Mouse (Mus musculus) embryonic facial prominence, embryonic 14.5 days (tissue): ENCODE measurements around the gene Zfp57. TPM values are rescaled to one million over a fixed set of nuclear protein-coding genes. Genes with fewer than 3 reads are reported as not detected.

Experiments used
- ATAC-seq: fragments of 200-750 bp; cut with Nextera tagmentation; 2 replicates; pipeline ENCODE4 v1.8.0; 2017; ENCODE audit warnings: low read depth, moderate number of reproducible peaks, moderate TSS enrichment
- DNase-seq: peaks from one replicate; pipeline ENCODE4 v3.0.0-alpha.2; 2015; ENCODE audit warnings: low spot score
- H3K27ac ChIP-seq: fragments of 300-500 bp; sonication (generic); replicated peaks from 2 replicates; pipeline ENCODE4 v1.5.1; 2014; ENCODE audit warnings: low read depth, mild to moderate bottlenecking, low read length, moderate library complexity
- H3K27me3 ChIP-seq: fragments of 300-500 bp; sonication (generic); replicated peaks from 2 replicates; pipeline ENCODE4 v1.6.1; 2014; ENCODE audit warnings: low read length; ENCODE audit not compliant: control insufficient read depth, insufficient read depth
- H3K36me3 ChIP-seq: fragments of 300-500 bp; sonication (generic); 2 replicates; pipeline ENCODE4 v1.6.1; 2014; ENCODE audit warnings: low read length, mixed read lengths; ENCODE audit not compliant: control insufficient read depth, insufficient read depth
- H3K4me1 ChIP-seq: fragments of 300-500 bp; sonication (generic); 2 replicates; pipeline ENCODE4 v1.6.1; 2014; ENCODE audit warnings: antibody characterized with exemption, low read length; ENCODE audit not compliant: control insufficient read depth, insufficient read depth
- H3K4me2 ChIP-seq: fragments of 300-500 bp; sonication (generic); 2 replicates; pipeline ENCODE4 v1.6.1; 2014; ENCODE audit warnings: low read depth, mild to moderate bottlenecking, low read length, moderate library complexity, mixed read lengths
- H3K4me3 ChIP-seq: fragments of 300-500 bp; sonication (generic); 2 replicates; pipeline ENCODE4 v1.5.1; 2014; ENCODE audit warnings: low read depth, mild to moderate bottlenecking, low read length
- H3K9ac ChIP-seq: fragments of 300-500 bp; sonication (generic); 2 replicates; pipeline ENCODE4 v1.6.1; 2014; ENCODE audit warnings: low read depth, mild to moderate bottlenecking, low read length, moderate library complexity, mixed read lengths
- H3K9me3 ChIP-seq: fragments of 300-500 bp; sonication (generic); 2 replicates; pipeline ENCODE4 v1.6.1; 2016; ENCODE audit warnings: low read length; ENCODE audit not compliant: control insufficient read depth
- WGBS: fragments of 180-500 bp; shearing (Covaris S2); extraction: QIAGEN DNeasy Blood & Tissue Kit; methylation state at CpG from one replicate; pipeline ENCODE4 v1.1.7; 2014; 5-methylcytosine and 5-hydroxymethylcytosine counted together
- polyA plus RNA-seq: library from polyadenylated mRNA; unstranded; fragments of >200 nt; fragmentation: Nextera tagmentation; extraction: Ambion mirVana; gene quantifications from 2 replicates; pipeline ENCODE4 v1.2.1, GENCODE M21; 2014

Gene Zfp57
- polyA plus RNA-seq, 1 experiment from 2014 or later, result 45.5 TPM

DNA sequence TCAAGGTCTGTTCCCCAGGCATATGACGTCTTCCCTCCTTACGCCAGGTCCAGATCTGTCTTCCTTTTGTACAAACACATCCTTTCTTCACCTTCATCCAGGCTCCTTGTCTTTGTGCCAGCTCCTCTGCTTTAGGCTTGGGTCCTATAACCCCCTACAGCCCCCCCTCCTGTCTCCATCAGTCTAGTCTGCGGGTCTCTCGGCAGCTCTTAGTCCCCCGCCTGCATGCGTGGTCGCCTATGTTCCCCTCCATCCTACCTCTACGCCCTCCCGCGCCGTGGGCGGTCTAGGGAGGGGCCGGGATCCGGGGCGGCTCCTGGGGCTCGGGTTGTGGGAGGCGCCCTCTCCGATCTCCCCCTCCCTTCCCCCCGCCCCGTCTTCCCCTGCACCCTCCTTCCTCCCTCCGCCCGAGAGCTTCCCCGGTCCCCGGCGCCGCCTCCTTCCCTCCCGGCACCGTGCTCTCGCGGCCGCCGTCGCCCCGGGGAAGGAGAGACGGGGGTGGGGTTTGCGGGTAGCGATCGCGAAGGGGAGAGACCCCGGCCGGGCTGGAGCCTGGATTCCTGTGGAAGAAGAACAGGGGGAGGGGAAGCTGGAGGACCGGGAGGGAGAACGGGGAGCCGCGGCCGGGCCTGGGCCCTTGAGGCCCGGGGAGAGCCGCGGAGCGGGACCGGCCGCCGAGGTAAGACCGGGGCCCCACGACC lies 44.8 kb downstream of the Zfp57 start, which contains the start of gene Gabbr1:
TSS of gene Gabbr1 (plus strand) at position 356 of the 701 bp plus-strand sequence.
- Histone ChIP-seq H3K27me3 (no peaks in the 10 kb centered on the region; the same call in 1 of the 2 replicates), H3K9me3 (no peaks in the 10 kb centered on the region), H3K36me3 (no peaks in the 10 kb centered on the region), H3K4me3 (peak within 1 kb of the TSS; percentile 72), H3K9ac (peak within 1 kb of the TSS; percentile 90), H3K4me1 (peaks cover 21% of the 10 kb centered on the region), H3K4me2 (peak within 1 kb of the TSS; percentile 88), H3K27ac (peak within 1 kb of the TSS; percentile 86)
- under 1% methylated on average over 36 of the region's 55 CpGs for WGBS
- ATAC-seq (peak; percentile 87), DNase-seq (peak; percentile 94)

DNA sequence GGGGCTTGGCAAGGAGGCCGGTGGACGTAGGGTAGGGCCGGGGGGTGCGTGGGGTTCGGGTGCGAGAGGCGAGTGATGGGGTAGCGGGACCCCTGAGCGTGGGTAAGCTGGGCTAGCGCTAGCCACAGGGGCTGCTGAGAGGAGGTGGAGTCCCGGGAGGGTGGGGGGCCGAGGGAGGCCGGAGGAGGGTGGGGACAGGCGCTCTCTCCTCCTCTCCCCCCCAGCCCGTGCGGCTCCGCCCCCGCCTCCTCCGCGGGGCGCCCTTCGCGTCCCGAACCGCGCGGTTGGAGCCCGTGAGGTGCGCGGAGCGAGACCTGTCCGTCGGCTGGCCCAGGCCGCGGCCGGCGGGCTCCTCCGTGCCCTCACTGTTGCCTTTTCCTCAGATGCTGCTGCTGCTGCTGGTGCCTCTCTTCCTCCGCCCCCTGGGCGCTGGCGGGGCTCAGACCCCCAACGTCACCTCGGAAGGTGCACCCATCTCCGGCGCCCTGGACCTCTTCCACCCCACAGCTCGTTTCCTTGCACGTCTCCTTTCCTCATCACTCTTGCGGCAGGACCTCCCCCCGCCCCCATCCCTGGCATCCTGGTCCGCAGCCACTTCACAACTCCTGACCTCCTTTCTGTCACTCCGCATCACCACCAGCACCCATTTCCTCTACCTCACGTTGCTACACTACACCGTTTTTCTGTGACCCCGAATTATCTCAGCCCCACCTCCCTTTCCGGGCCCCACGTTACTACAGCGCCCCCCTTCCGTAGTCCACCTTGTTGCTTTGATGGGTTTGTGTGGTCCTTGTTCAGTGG lies 45.5 kb downstream of the Zfp57 start:
- Histone ChIP-seq H3K9ac (peak overlapping the region; percentile 90), H3K4me2 (peak overlapping the region; percentile 88), H3K4me1 (peaks cover 21% of the 10 kb centered on the region), H3K4me3 (peak overlapping the region; percentile 72), H3K27me3 (no peaks in the 10 kb centered on the region; the same call in 1 of the 2 replicates), H3K36me3 (no peaks in the 10 kb centered on the region), H3K9me3 (no peaks in the 10 kb centered on the region), H3K27ac (peak overlapping the region; percentile 86)
- DNase-seq, result peak; percentile 82
- ATAC-seq, result peak; percentile 78
- 2% methylated on average over 16 of the region's 58 CpGs for WGBS

DNA sequence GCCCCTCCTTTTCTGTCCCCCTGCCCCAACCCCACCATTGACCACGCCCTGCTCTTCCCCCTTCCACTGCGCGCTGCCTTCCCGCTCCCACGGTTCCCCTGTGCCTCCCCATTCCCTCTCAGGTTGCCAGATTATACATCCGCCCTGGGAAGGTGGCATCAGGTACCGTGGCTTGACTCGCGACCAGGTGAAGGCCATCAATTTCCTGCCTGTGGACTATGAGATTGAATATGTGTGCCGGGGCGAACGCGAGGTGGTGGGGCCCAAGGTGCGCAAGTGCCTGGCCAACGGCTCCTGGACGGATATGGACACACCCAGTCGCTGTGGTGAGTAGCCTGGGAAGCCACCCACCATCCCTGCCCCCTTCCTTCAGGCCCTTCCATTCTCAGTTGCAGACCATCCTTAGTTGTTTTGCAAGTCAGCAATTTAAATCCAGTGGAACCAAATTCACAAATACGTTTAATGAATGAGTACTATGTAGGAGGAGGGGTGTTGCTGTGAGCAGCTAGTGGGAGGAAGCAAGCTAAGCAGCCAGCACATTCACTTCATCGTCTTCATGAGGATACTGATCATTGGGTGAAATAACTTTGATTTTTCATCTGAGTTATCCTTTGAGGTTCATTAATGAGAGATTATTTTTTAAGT lies 46.5 kb downstream of the Zfp57 start:
- Histone ChIP-seq H3K36me3 (no peaks in the 10 kb centered on the region), H3K27me3 (no peaks in the 10 kb centered on the region; the same call in 1 of the 2 replicates), H3K9ac (peak overlapping the region; percentile 90), H3K27ac (no peak overlapping the region), H3K9me3 (no peaks in the 10 kb centered on the region), H3K4me3 (peak overlapping the region; percentile 72), H3K4me1 (peaks cover 21% of the 10 kb centered on the region), H3K4me2 (peak overlapping the region; percentile 88)
- no peak for ATAC-seq
- 18% methylated on average over 19 of the region's 19 CpGs for WGBS
- DNase-seq, result no peak

DNA sequence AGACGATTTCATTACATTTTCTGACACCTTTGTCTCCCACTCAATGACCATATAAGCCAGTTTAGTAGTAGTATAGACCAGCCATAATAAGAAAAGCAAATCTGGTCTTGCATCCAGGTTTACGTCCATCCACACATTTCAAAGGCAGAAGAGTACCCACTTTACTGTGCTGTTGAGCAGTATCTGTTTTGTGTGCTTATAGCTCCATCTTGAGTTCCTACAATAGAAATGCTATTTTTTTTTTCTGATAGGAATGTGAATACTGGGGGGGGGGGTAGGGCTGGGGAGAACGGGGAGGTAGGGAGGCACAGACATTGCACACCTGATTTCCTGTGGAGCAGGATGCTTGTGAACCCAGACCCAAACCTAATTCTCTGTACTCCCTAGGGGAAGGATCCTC lies 47.0 kb downstream of the Zfp57 start:
- H3K27me3 ChIP-seq, result no peaks in the 10 kb centered on the region; the same call in 1 of the 2 replicates
- peak overlapping the region; percentile 8; the same call in 1 of the 2 replicates for H3K9ac ChIP-seq
- peaks cover 21% of the 10 kb centered on the region for H3K4me1 ChIP-seq
- H3K4me3 ChIP-seq, result 0 out of 2 replicates have a peak overlapping the region, but pooled peaks have one; percentile 72
- H3K4me2 ChIP-seq, result peak overlapping the region; percentile 88
- ATAC-seq (no peak), DNase-seq (peak; percentile 74)
- no peak overlapping the region for H3K27ac ChIP-seq
- no peaks in the 10 kb centered on the region for H3K36me3 ChIP-seq
- H3K9me3 ChIP-seq, result no peaks in the 10 kb centered on the region
- 31% methylated on average over 3 of the region's 3 CpGs for WGBS

DNA sequence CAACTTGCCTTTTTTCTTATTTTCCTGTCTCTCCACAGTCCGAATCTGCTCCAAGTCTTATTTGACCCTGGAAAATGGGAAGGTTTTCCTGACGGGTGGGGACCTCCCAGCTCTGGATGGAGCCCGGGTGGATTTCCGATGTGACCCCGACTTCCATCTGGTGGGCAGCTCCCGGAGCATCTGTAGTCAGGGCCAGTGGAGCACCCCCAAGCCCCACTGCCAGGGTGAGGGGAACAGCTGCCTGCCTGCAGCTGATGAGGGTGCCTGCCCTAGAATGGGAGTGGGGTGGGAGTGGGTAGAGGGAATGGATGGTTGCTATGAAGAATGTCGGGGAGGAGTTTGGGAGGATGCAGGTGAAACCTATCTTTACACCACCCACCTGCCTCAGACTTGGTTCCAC lies 47.4 kb downstream of the Zfp57 start:
- 54% methylated on average over 7 of the region's 7 CpGs for WGBS

DNA sequence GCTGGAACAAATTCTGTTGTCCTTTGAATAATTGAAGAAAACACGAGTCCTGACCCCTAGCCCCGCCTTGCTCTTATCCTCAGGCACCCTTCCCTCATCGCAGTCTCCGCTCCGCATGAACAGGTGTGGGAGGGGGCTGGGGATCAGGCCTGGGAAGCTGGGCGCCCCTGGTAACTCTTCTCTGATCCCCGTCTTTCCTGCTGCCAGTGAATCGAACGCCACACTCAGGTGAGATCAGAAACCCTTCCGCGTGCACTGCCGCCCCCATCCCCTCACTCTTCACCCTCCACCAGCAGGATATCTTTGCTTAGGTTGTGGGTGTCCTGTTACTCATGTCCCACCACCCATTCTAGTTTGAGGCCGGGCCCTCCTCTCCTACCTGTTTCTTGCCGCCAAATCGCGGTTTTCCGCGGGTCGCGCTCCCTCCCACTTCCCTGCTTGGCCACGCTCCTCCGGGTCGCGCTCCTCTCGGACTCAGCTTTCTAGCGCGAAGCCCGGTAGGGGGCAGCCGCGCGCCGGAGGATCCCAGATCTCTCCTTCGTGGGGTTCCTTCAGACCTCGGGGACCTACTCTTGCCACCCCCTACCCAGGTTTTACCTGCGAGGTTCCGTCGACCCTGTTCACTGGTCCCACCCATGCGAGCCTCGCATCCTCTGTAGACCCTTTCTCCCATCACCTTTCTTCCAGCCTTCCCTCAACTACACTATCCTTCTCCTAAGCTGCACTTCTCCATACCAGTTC lies 48.8 kb downstream of the Zfp57 start:
- peak overlapping the region; percentile 87 for H3K4me2 ChIP-seq
- H3K27ac ChIP-seq, result no peak overlapping the region
- ATAC-seq (peak; percentile 17), DNase-seq (peak; percentile 57)
- peaks cover 11% of the 10 kb centered on the region for H3K36me3 ChIP-seq
- peak overlapping the region; percentile 80 for H3K9ac ChIP-seq
- H3K27me3 ChIP-seq, result no peaks in the 10 kb centered on the region; the same call in 1 of the 2 replicates
- peak overlapping the region; percentile 62 for H3K4me3 ChIP-seq
- WGBS, result 3% methylated on average over 39 of the region's 39 CpGs
- H3K4me1 ChIP-seq, result peaks cover 21% of the 10 kb centered on the region
- H3K9me3 ChIP-seq, result no peaks in the 10 kb centered on the region

More for the DNA sequence above, 47.4 kb downstream of the Zfp57 start:
- no peaks in the 10 kb centered on the region; the same call in 1 of the 2 replicates for H3K27me3 ChIP-seq
- peak overlapping the region; percentile 8; the same call in 1 of the 2 replicates for H3K9ac ChIP-seq
- H3K4me1 ChIP-seq, result peaks cover 21% of the 10 kb centered on the region
- DNase-seq (no peak), ATAC-seq (no peak)
- H3K9me3 ChIP-seq, result no peaks in the 10 kb centered on the region
- H3K36me3 ChIP-seq, result no peaks in the 10 kb centered on the region
- no peak overlapping the region for H3K27ac ChIP-seq
- peak overlapping the region; percentile 26; the same call in 1 of the 2 replicates for H3K4me2 ChIP-seq
- H3K4me3 ChIP-seq, result no peak overlapping the region

DNA sequence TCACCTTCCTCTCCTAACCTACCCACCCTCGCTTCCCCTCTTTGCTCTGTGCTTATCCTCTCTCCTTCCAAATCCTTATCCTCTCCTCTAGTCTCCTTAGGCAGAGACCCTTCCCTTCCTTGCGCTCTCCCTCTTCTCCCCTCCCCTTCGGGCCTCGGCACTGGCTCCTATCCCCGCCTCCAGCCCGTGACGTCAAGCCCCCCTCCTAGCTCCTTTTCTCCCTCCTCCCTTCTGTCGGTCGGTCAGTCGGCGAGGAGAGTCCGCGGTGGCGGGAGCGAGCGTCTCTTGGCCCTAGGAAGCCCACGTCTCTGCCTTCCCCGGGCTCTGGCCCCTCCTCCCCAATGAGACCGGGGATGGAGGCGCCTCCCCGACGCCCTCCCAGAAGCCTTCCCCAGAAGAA lies 49.4 kb downstream of the Zfp57 start:
- WGBS, result 2% methylated on average over 21 of the region's 22 CpGs
- peak; percentile 91 for DNase-seq
- Histone ChIP-seq H3K27me3 (no peaks in the 10 kb centered on the region; the same call in 1 of the 2 replicates), H3K4me3 (peak overlapping the region; percentile 62), H3K9ac (peak overlapping the region; percentile 80), H3K4me2 (peak overlapping the region; percentile 87), H3K27ac (no peak overlapping the region), H3K9me3 (no peaks in the 10 kb centered on the region), H3K4me1 (peaks cover 17% of the 10 kb centered on the region), H3K36me3 (peaks cover 18% of the 10 kb centered on the region)
- ATAC-seq, result peak; percentile 51
